Mouse (Mus musculus): ENCODE measurements around the gene Bag1. TPM values are rescaled to one million over a fixed set of nuclear protein-coding genes. Genes with fewer than 3 reads are reported as not detected.

Gene Bag1
- 77.5 TPM for total RNA-seq (2023)

GRCm38 (mm10) chr4:40948160-40948708 lies at the start of gene Bag1, which contains the start of gene Chmp5:
Gene Bag1, minus strand, starts transcription at chr4:40948294.
Gene Chmp5, plus strand, starts transcription at chr4:40948407.

DNA sequence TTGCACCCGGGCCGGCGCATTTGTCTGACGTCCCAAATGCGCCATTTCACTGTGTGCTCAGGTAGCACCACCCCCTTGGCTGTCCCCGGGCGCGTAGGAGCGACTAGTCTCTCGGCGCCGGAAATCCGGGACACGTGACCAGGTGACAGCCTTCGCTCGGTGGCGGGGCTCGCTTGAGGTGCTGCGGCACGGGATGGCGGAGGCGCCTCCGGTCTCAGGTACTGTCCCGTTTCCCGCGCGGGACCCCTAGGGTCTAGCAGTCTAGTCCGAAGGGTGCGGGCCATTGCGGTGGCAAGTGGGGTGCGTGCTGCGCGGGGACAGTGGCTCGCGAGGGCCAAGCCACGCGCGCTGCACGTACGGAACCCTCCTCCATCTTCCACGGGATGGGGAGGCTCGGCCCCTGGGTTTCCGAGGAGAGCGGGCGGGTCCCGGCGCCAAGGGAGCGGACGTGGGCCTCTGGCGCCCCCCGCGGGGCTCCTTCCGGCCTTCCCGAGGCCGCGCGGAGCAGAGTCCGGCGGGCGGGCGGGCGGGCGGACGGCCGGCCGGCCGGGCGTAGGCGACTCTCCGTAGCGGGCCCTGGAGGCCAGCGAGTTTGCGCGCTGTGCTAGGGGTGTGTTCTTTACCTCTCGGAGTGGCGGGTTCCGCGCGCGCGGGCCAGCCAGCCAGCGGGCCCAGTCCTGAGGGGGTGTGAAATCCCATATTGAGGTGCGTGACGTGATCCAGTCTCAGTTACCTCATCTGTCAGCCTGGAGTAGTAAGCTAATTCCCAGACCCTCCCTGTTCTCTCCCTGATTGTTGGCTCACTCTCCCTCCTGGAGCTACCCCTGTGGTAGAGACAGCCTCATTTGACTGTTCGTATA lies 23.0 kb upstream of the Bag1 start, which contains the start of gene Nfx1:
Gene Nfx1 (plus strand): TSS at position 65 of the 860 bp plus-strand sequence.

GRCm38 (mm10) chr4:40919785-40920184 lies 28.3 kb downstream of the Bag1 start, which contains the start of gene Spink4:
Gene Spink4, plus strand, starts transcription at chr4:40920052.

Other genes with a start within 250 kb of the Bag1 start
- gene Aptx, start 245.1 kb downstream of the Bag1 start, total RNA-seq (2023): 25.8 TPM
- gene Dnaja1, start 226.1 kb downstream of the Bag1 start, total RNA-seq (2023): 496 TPM
- 68.1 TPM for gene Smu1, start 190.4 kb downstream of the Bag1 start, total RNA-seq (2023)
- 90.0 TPM for gene B4galt1, start 94.3 kb downstream of the Bag1 start, total RNA-seq (2023)
- not detected for gene Spink4, start 28.2 kb downstream of the Bag1 start, total RNA-seq (2023)
- 22.7 TPM for gene Chmp5, start 113 bp upstream of the Bag1 start, total RNA-seq (2023)
- 92.6 TPM for gene Nfx1, start 22.6 kb upstream of the Bag1 start, total RNA-seq (2023)
- not detected for gene Aqp7, start 99.8 kb upstream of the Bag1 start, total RNA-seq (2023)
- gene Aqp3, start 149.9 kb upstream of the Bag1 start, total RNA-seq (2023): 36.0 TPM
- gene Nol6, start 176.2 kb upstream of the Bag1 start, total RNA-seq (2023): 64.9 TPM
- gene Ube2r2, start 187.4 kb upstream of the Bag1 start, total RNA-seq (2023): 62.4 TPM